Mouse (Mus musculus): ENCODE data around the gene Ccdc47.
A peak's percentile ranks its signal among the peaks of the same experiment; 100 is the strongest.
"Not testable (repeated sequence)": the region's sequence is repeated elsewhere in the genome, so short reads cannot be mapped to it uniquely, and the experiment has no call there.

Ccdc47 gene

GRCm38 (mm10) chr11:106215927-106216729, at the start of gene Ccdc47:
Ccdc47 (minus strand) TSS chr11:106216344.
- DNase-seq (ENCODE audit: low read depth in 1 of 2, low spot score in 2 of 2) = peak; percentile 88 to 90

DNA sequence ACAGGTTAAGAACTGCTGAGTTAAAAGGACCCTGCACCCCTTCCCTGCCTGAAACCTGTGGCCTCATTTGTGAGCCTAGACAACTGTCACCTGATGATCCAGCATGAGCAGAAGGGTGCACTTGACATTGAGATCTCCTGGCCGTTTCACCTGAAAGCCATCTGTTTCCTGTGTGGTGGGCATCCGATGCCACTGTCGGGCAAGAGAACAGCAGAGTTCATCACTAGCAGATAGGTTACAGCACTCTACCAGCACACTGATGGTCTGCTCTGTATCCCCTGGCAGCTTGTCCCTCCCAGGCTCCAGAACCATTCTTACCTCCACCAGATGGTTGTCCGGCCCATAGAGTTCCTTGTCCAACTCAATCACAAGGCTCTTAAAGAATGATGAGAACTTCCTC, 49.4 kb upstream of the Ccdc47 start:
- DNase-seq (ENCODE audit: low read depth in 1 of 2, low spot score in 2 of 2) = no peak

DNA sequence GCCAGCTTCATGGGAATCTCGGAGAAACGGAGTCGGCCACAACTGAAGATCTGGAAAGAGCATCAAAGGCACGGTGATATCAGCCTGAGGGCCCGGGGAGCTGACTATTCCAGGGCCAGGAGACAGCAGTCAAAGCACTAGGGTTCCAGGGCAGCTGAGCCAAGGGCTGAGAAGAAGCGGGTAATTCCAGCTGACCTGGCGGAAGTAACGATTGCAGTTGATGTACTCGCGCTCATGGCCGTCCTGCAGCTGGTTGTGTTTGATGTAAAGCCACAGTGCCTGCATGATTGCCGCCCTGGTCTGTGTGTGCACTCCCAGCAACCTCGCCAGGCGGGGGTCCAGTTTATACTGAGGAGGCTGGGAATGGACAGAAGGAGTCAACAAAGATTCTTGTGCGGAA, 48.8 kb upstream of the Ccdc47 start:
- DNase-seq (ENCODE audit: low read depth in 1 of 2, low spot score in 2 of 2) = no peak

GRCm38 (mm10) chr11:106263963-106264362, 47.8 kb upstream of the Ccdc47 start:
- no peak for DNase-seq (ENCODE audit: low read depth in 1 of 2, low spot score in 2 of 2)

- DNase-seq (ENCODE audit: low read depth in 1 of 2, low spot score in 2 of 2) = no peak
These were observed 44.8 kb upstream of the Ccdc47 start for GRCm38 (mm10) chr11:106260826-106261450.

DNA sequence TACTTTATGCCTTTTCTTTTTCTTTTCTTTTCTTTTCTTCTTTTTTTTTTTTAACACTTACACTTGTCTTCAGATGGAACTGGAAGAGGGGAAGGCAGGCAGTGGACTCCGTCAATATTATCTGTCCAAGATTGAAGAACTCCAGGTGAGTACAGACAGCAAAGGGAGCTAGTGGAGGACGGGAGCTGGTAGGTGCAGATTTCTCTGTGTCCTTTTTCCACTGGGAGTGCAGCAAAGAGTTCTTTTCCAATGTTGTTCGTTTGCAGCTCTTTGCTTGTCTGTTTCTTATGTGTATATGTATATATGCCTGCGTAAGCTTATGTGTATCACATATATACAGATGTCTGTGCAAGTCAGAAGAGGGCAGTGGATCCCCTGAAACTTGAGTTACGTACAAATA, 40.6 kb upstream of the Ccdc47 start:
- DNase-seq (ENCODE audit: low read depth in 1 of 2, low spot score in 2 of 2) = no peak

- DNase-seq (ENCODE audit: low read depth in 1 of 2, low spot score in 2 of 2) = peak; percentile 90 to 95
These were observed 39.7 kb upstream of the Ccdc47 start, which contains the start of the genes Ftsj3 and Psmc5 for GRCm38 (mm10) chr11:106255685-106256451. Ftsj3 (minus strand) TSS chr11:106256079. Psmc5 (plus strand) TSS chr11:106256154.

DNA sequence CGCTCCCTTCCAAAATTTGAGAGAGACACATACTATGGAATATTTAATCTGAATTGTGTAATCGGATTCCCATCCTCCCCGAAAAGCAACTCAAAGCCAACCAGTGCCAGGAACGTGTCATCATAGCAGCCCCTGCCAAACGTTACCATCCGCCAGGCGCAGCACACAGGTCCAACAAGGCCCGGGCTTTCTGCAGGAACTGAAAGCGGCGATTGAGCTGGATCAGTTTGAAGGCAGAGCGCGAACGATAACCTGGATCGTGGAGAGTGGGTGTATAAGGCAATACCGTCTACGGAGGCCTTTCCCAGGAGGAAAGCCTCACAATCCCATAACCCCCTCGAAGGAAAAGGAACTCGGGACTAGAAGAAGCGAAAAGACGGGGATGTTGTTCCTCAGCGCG, 39.0 kb upstream of the Ccdc47 start:
- DNase-seq (ENCODE audit: low read depth in 1 of 2, low spot score in 2 of 2) = no peak

DNA sequence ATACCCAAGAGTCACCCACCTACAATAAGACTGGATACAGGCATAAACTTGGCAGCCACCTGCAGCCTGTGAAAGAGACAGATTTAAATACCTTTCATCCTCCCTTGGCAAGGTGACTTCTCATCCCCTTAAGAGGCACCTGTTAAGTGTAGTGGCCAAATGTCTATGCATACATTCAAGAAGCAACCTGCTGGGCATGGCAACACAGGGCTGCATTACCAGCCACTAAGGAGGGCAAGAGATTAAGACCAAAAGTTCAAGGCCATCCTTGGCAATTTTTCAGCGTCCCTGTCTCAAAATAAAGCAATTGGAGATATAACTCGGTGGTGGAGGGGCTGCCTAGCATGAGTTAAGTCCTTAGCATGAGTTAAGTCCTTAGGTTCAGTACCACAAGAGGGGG, 38.6 kb upstream of the Ccdc47 start:
- no peak for DNase-seq (ENCODE audit: low read depth in 1 of 2, low spot score in 2 of 2)

DNA sequence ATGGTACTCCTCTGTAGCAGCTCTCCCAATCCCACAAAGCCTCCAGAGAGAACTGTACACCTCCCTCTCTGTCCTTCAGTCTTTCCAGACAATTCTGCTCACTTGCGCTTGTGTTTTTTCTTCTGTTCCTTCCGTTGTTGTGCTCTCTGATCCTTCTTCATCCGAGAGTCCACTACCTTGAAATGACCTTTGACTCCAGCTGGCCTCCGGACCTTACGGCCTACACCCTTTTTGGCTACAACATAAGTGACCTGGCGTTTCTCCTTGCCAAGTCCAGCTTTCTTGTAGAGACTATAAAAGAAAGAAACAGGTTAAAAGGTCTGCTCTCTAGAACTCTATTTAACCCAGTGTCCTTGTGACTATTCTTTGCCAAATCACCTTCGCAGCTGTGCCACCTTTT, 33.2 kb upstream of the Ccdc47 start:
- no peak for DNase-seq (ENCODE audit: low read depth in 1 of 2, low spot score in 2 of 2)

GRCm38 (mm10) chr11:106246834-106247233, 30.7 kb upstream of the Ccdc47 start:
- no peak for DNase-seq (ENCODE audit: low read depth in 1 of 2, low spot score in 2 of 2)

DNA sequence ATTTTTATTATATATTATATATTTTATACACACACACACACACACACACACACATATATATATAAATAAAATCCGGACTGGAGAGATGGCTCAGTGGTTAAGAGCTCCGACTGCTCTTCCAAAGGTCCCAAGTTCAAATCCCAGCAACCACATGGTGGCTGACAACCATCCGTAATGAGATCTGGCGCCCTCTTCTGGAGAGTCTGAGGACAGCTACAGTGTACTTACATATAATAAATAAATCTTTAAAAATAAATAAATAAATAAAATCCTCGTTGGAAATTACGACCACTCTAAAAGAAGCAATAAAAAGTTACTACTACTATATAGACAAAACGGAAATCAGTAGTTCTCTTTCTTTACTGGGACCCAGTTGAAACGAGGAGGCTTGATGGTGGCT, 17.8 kb upstream of the Ccdc47 start:
- DNase-seq (ENCODE audit: low read depth in 1 of 2, low spot score in 2 of 2) = not testable (repeated sequence)

GRCm38 (mm10) chr11:106220603-106221002, 4.5 kb upstream of the Ccdc47 start:
- DNase-seq (ENCODE audit: low read depth in 1 of 2, low spot score in 2 of 2) = no peak

- DNase-seq (ENCODE audit: low read depth in 1 of 2, low spot score in 2 of 2) = peak; percentile 66 to 80
These were observed 766 bp upstream of the Ccdc47 start, which contains the start of gene Ddx42 for GRCm38 (mm10) chr11:106216730-106217490. Ddx42 (plus strand) TSS chr11:106216926.

DNA sequence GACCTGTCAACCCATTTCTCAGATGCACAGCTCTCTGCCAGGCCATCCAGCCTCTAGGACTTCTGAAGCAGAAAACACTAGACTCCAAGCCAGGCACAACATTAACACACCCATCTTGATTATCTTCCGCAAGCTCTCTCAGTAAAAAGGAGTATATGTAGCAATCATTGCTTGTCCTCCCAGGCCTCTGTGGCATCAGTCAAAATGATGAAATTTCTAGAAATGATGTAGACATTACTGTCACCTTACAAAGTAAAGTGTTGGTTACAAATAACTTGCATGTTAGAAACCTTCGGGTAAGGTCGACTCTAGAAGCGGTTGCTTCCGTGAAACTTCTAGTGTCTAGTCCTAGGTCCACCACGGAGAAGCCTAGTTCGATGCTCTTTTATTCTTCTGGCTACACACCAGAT, 689 bp downstream of the Ccdc47 start:
- no peak for DNase-seq (ENCODE audit: low read depth in 1 of 2, low spot score in 2 of 2)

DNA sequence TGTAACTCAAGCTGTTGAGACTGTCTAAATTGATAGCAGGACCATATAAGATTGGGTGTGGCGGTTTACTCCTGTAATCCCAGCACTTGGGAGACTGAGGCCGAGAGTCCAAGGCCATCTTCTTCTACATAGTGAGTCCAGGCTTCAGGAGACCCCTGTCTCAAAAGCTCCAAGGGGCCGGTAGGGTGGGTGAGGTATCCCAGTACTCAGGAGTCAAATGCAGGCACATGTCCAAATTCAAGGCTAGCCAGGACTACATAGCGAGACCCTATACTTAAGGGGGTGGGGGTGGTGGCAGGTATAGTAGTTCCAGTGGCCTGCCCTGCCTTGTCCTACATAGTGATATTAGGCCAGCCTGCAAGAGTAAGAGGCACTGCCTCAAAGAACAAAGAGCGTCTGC, 1.3 kb downstream of the Ccdc47 start:
- DNase-seq (ENCODE audit: low read depth in 1 of 2, low spot score in 2 of 2) = no peak

DNA sequence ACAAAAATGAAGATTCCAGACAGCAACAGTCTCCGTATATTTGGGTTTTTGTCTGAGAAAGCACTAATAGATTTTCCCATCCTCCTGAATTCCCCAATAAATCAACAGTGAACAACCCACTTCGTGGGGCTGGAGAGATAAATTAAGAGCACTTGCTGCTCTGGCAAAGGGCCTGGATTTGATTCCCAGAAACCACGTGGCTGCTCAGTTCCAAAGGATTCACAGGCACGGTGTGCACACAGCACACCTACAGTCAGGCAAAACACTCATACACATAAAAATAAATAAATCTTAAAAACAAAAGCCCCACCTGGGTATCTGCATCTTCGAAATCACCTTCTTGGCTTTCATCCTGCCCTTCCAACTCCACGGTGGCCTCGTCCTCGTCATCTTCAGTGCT, 3.4 kb downstream of the Ccdc47 start:
- DNase-seq (ENCODE audit: low read depth in 1 of 2, low spot score in 2 of 2) = no peak

DNA sequence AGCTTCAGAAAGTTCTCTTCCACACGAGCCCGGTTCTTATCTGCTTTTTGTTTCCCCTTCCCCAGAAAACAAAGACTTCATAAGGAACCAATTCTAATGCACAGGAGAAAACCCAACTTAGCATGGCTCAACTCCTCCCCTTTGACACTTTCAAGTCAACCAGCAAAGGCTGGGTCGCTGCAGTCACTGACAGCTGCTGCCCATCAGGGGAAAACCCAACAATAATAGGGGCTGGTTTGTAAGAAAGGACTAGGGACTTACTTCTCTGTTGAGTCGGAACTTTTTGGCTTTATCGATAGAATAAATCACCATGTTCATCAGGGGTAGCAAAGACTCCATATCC, 14.1 kb downstream of the Ccdc47 start, which contains the start of gene Strada:
Gene Strada (minus strand): TSS at position 46 of the 343 bp plus-strand sequence.
- DNase-seq (ENCODE audit: low read depth in 1 of 2, low spot score in 2 of 2) = no peak

DNA sequence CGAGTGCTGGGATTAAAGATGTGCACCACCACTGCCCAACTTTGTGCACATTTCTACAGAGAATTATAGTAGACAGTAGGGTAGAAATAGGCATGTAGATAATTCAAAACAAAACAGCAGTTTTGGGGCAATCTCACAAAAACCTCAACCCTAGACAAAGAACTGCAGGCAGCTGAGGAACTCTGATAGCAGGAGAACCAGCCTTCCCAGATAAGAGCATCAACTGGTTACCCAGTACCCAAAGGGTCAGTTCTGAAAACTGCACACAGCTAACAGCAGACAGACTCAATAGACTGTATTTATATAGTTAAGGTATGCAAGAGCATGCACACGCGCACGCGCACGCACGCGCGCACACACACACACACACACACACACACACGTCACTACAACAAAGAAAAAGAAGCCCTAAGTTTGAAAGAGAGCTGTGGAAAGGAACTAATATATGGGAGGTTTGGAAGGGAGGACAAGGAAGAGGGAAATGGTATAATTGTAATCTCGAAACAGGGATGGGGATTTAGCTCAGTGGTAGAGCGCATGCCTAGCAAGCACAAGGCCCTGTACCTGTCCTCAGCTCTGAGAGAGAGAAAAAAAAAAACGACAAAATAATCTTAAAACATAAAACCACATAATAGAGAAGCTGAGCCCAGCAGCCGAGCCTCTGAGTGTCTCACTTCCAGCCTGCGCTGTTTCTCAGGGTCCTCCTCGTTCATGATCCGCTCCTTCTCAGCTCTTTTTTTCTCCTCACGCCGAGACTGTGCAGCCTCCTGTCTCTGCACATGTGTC, 14.6 kb downstream of the Ccdc47 start:
- DNase-seq (ENCODE audit: low read depth in 1 of 2, low spot score in 2 of 2) = no peak

GRCm38 (mm10) chr11:106200756-106201155, 15.4 kb downstream of the Ccdc47 start:
- no peak for DNase-seq (ENCODE audit: low read depth in 1 of 2, low spot score in 2 of 2)

All from monocyte, adult 2 months (primary cell).